Comparison of ENCODE assay signal across 8 mouse cellular contexts in genomic region chr10:95515293-95515931, GRCm38 (mm10). TPM values are rescaled to one million over a fixed set of nuclear protein-coding genes. Genes with fewer than 3 reads are reported as not detected.
DNase-seq lines count a peak whose midpoint lies in the region; ATAC-seq and TF ChIP-seq lines count a peak whose summit lies in the region.

No protein-coding gene starts in this region.

- H3K9ac ChIP-seq in forebrain, embryonic 12.5 days = peak overlapping the region; percentile 95
- H3K9ac ChIP-seq in limb, embryonic 13.5 days = peak overlapping the region; percentile 99
- peak overlapping the region; percentile 97 for H3K9ac ChIP-seq in midbrain, embryonic 12.5 days (replicated peaks)

- DNase-seq in thymus, adult 2 months = peak; percentile 57
- no peak for DNase-seq in thymus, postnatal 25 days
- peak; percentile 60 for DNase-seq in heart, postnatal 4 days
- DNase-seq in urinary bladder, adult 2 months (ENCODE audit: low spot score) = peak; percentile 72

- no peak for TF ChIP-seq CTCF in thymus, adult 2 months (IDR thresholded peaks at IDR 0.05; ENCODE audit: borderline replicate concordance, control insufficient read depth, extremely low read depth, insufficient read depth, low read length, poor library complexity)
- 0 out of 2 replicates have a peak, but pooled peaks have one; percentile 12 for TF ChIP-seq CTCF in bone marrow macrophage, adult 2 months (IDR thresholded peaks at IDR 0.05; ENCODE audit: low read depth, low read length)

- H3K4me1 ChIP-seq in thymus, adult 2 months (replicated peaks; ENCODE audit: control insufficient read depth, insufficient read depth, low read length) = peaks cover 10% of the 10 kb centered on the region
- peaks cover 20% of the 10 kb centered on the region for H3K4me1 ChIP-seq in bone marrow macrophage, adult 2 months (ENCODE audit: control insufficient read depth, insufficient read depth, low read length)
- peaks cover 20% of the 10 kb centered on the region for H3K4me1 ChIP-seq in forebrain, embryonic 12.5 days
- peaks cover 22% of the 10 kb centered on the region for H3K4me1 ChIP-seq in limb, embryonic 13.5 days
- peaks cover 17% of the 10 kb centered on the region for H3K4me1 ChIP-seq in midbrain, embryonic 12.5 days

- peak overlapping the region; percentile 79 for H3K4me3 ChIP-seq in thymus, adult 2 months (ENCODE audit: control insufficient read depth, insufficient read depth, low read length)
- peak overlapping the region; percentile 93 for H3K4me3 ChIP-seq in bone marrow macrophage, adult 2 months (ENCODE audit: insufficient read depth, low read length)
- peak overlapping the region; percentile 100 for H3K4me3 ChIP-seq in forebrain, embryonic 12.5 days (replicated peaks)
- peak overlapping the region; percentile 99 for H3K4me3 ChIP-seq in limb, embryonic 13.5 days
- peak overlapping the region; percentile 99 for H3K4me3 ChIP-seq in midbrain, embryonic 12.5 days

- under 1% methylated on average over 79 of the region's 80 CpGs for WGBS in thymus, adult 2 months
- under 1% methylated on average over 76 of the region's 80 CpGs for WGBS in forebrain, embryonic 12.5 days
- under 1% methylated on average over 65 of the region's 80 CpGs for WGBS in limb, embryonic 13.5 days
- WGBS in midbrain, embryonic 12.5 days = 0% methylated on average over 60 of the region's 80 CpGs

- no peaks in the 10 kb centered on the region for H3K27me3 ChIP-seq in thymus, adult 2 months (ENCODE audit: control insufficient read depth, insufficient read depth, low read length)
- H3K27me3 ChIP-seq in forebrain, embryonic 12.5 days = no peaks in the 10 kb centered on the region
- no peaks in the 10 kb centered on the region for H3K27me3 ChIP-seq in limb, embryonic 13.5 days
- H3K27me3 ChIP-seq in midbrain, embryonic 12.5 days = no peaks in the 10 kb centered on the region

- H3K9me3 ChIP-seq in forebrain, embryonic 12.5 days = 0 out of 2 replicates have a peak, but pooled peaks cover 3% of the 10 kb centered on the region
- no peaks in the 10 kb centered on the region; the same call in 1 of the 2 replicates for H3K9me3 ChIP-seq in limb, embryonic 13.5 days
- no peaks in the 10 kb centered on the region for H3K9me3 ChIP-seq in midbrain, embryonic 12.5 days

- H3K27ac ChIP-seq in thymus, adult 2 months (ENCODE audit: control insufficient read depth, insufficient read depth, low read length) = no peak overlapping the region
- peak overlapping the region; percentile 88 for H3K27ac ChIP-seq in bone marrow macrophage, adult 2 months (ENCODE audit: insufficient read depth, low read depth, low read length)
- H3K27ac ChIP-seq in forebrain, embryonic 12.5 days = peak overlapping the region; percentile 96
- peak overlapping the region; percentile 97 for H3K27ac ChIP-seq in limb, embryonic 13.5 days
- H3K27ac ChIP-seq in midbrain, embryonic 12.5 days (replicated peaks) = peak overlapping the region; percentile 98

- H3K36me3 ChIP-seq in thymus, adult 2 months (ENCODE audit: control insufficient read depth, insufficient read depth, low read length) = no peaks in the 10 kb centered on the region
- H3K36me3 ChIP-seq in forebrain, embryonic 12.5 days (replicated peaks) = no peaks in the 10 kb centered on the region
- 0 out of 2 replicates have a peak, but pooled peaks cover 3% of the 10 kb centered on the region for H3K36me3 ChIP-seq in limb, embryonic 13.5 days
- no peaks in the 10 kb centered on the region for H3K36me3 ChIP-seq in midbrain, embryonic 12.5 days

- no peak; the same call in 1 of the 2 replicates for TF ChIP-seq POLR2A in thymus, adult 2 months (IDR thresholded peaks at IDR 0.05; ENCODE audit: control insufficient read depth, extremely low read depth, insufficient read depth, low read length, poor library complexity)
- no peak for TF ChIP-seq POLR2A in bone marrow macrophage, adult 2 months (IDR thresholded peaks at IDR 0.05; ENCODE audit: borderline replicate concordance, low read depth, low read length)

- peak overlapping the region; percentile 70 for H3K4me2 ChIP-seq in forebrain, embryonic 12.5 days
- peak overlapping the region; percentile 76 for H3K4me2 ChIP-seq in limb, embryonic 13.5 days (replicated peaks)
- H3K4me2 ChIP-seq in midbrain, embryonic 12.5 days (replicated peaks) = peak overlapping the region; percentile 66

- peak; percentile 81 for ATAC-seq in forebrain, embryonic 12.5 days (ENCODE audit: low FRiP score)
- peak; percentile 48; the same call in 1 of the 2 replicates for ATAC-seq in limb, embryonic 13.5 days (ENCODE audit: low FRiP score, low read depth)
- ATAC-seq in midbrain, embryonic 12.5 days (ENCODE audit: low FRiP score, low read depth) = peak; percentile 74; the same call in 1 of the 2 replicates

RNA-seq across cellular contexts. Expression of gene Ube2n, which starts 0.5 kb away (rescaled TPM):
- 63.5 and 65.8 TPM in 2 replicates for polyA plus RNA-seq in thymus, adult 2 months (2012; rRNA removed)
- polyA plus RNA-seq in bone marrow macrophage, adult 2 months (2012; ENCODE audit: insufficient read depth, insufficient read length, missing spikeins) = 116 and 121 TPM in 2 replicates
- polyA plus RNA-seq in forebrain, embryonic 12.5 days (2016; fragmentation: Nextera tagmentation; extraction: Ambion mirVana) = 439 and 463 TPM in 2 replicates
- 100 to 1,000 TPM; 143 to 146 TPM for total RNA-seq in heart, postnatal 4 days (2021)
- 333 and 339 TPM in 2 replicates for polyA plus RNA-seq in limb, embryonic 13.5 days (2015; fragmentation: Nextera tagmentation; extraction: Ambion mirVana)
- polyA plus RNA-seq in midbrain, embryonic 12.5 days (2016; fragmentation: Nextera tagmentation; extraction: Ambion mirVana) = 388 and 405 TPM in 2 replicates
- polyA plus RNA-seq in urinary bladder, adult 2 months (2012; rRNA removed) = 152 and 171 TPM in 2 replicates

RNA-seq across cellular contexts. Expression of gene Mrpl42, which starts 13.7 kb away (rescaled TPM):
- polyA plus RNA-seq in thymus, adult 2 months (2012; rRNA removed) = 78.4 and 107 TPM in 2 replicates
- 88.3 and 96.0 TPM in 2 replicates for polyA plus RNA-seq in bone marrow macrophage, adult 2 months (2012; ENCODE audit: insufficient read depth, insufficient read length, missing spikeins)
- 297 and 314 TPM in 2 replicates for polyA plus RNA-seq in forebrain, embryonic 12.5 days (2016; fragmentation: Nextera tagmentation; extraction: Ambion mirVana)
- 100 to 1,000 TPM; 284 to 300 TPM for total RNA-seq in heart, postnatal 4 days (2021)
- polyA plus RNA-seq in limb, embryonic 13.5 days (2015; fragmentation: Nextera tagmentation; extraction: Ambion mirVana) = 311 and 329 TPM in 2 replicates
- polyA plus RNA-seq in midbrain, embryonic 12.5 days (2016; fragmentation: Nextera tagmentation; extraction: Ambion mirVana) = 281 TPM in 2 replicates
- polyA plus RNA-seq in urinary bladder, adult 2 months (2012; rRNA removed) = 178 and 179 TPM in 2 replicates

RNA-seq across cellular contexts. Expression of gene Nudt4, which starts 48.5 kb away (rescaled TPM):
- 15.9 and 20.5 TPM in 2 replicates for polyA plus RNA-seq in thymus, adult 2 months (2012; rRNA removed)
- 42.5 and 43.1 TPM in 2 replicates for polyA plus RNA-seq in bone marrow macrophage, adult 2 months (2012; ENCODE audit: insufficient read depth, insufficient read length, missing spikeins)
- polyA plus RNA-seq in forebrain, embryonic 12.5 days (2016; fragmentation: Nextera tagmentation; extraction: Ambion mirVana) = 107 and 108 TPM in 2 replicates
- total RNA-seq in heart, postnatal 4 days (2021) = 100 to 1,000 TPM; 201 to 218 TPM
- polyA plus RNA-seq in limb, embryonic 13.5 days (2015; fragmentation: Nextera tagmentation; extraction: Ambion mirVana) = 92.0 and 98.6 TPM in 2 replicates
- 124 and 125 TPM in 2 replicates for polyA plus RNA-seq in midbrain, embryonic 12.5 days (2016; fragmentation: Nextera tagmentation; extraction: Ambion mirVana)
- 60.3 and 63.6 TPM in 2 replicates for polyA plus RNA-seq in urinary bladder, adult 2 months (2012; rRNA removed)
